Mouse (Mus musculus) heart, embryonic 16.5 days (tissue): ENCODE measurements around the gene Gm33543. TPM values are rescaled to one million over a fixed set of nuclear protein-coding genes. Genes with fewer than 3 reads are reported as not detected.
A peak's percentile ranks its signal among the peaks of the same experiment; 100 is the strongest.

ENCODE experiments used
- ATAC-seq: fragments of 200-750 bp; cut with Nextera tagmentation; replicated peaks from 2 replicates; pipeline ENCODE4 v1.8.0; 2017; ENCODE audit warnings: moderate number of reproducible peaks; ENCODE audit not compliant: insufficient read depth, low FRiP score; ENCODE audit errors: extremely low read depth
- H3K27ac ChIP-seq: fragments of 300-500 bp; sonication (generic); 2 replicates; pipeline ENCODE4 v1.5.1; 2014; ENCODE audit warnings: mild to moderate bottlenecking, low read length, control low read depth, moderate library complexity
- H3K27me3 ChIP-seq: fragments of 300-500 bp; sonication (generic); 2 replicates; pipeline ENCODE4 v1.6.1; 2014; ENCODE audit warnings: low read length, mixed read lengths; ENCODE audit not compliant: control insufficient read depth, insufficient read depth
- H3K36me3 ChIP-seq: fragments of 300-500 bp; sonication (generic); 2 replicates; pipeline ENCODE4 v1.6.1; 2014; ENCODE audit not compliant: control insufficient read depth, insufficient read depth
- H3K4me1 ChIP-seq: fragments of 300-500 bp; sonication (generic); 2 replicates; pipeline ENCODE4 v1.6.1; 2014; ENCODE audit warnings: low read length, mixed read lengths; ENCODE audit not compliant: control insufficient read depth, insufficient read depth
- H3K4me2 ChIP-seq: fragments of 300-500 bp; sonication (generic); 2 replicates; pipeline ENCODE4 v1.6.1; 2014; ENCODE audit warnings: low read depth, mild to moderate bottlenecking, control low read depth, low read length
- H3K4me3 ChIP-seq: fragments of 300-500 bp; sonication (generic); 2 replicates; pipeline ENCODE4 v1.5.1; 2014; ENCODE audit warnings: mild to moderate bottlenecking, control low read depth, low read length
- H3K9ac ChIP-seq: fragments of 300-500 bp; sonication (generic); 2 replicates; pipeline ENCODE4 v1.6.1; 2014; ENCODE audit warnings: low read length, control low read depth
- H3K9me3 ChIP-seq: fragments of 300-500 bp; sonication (generic); replicated peaks from 2 replicates; pipeline ENCODE4 v1.6.1; 2016; ENCODE audit warnings: low read length; ENCODE audit not compliant: control insufficient read depth
- WGBS: fragments of 180-500 bp; shearing (Covaris S2); extraction: QIAGEN DNeasy Blood & Tissue Kit; methylation state at CpG from one replicate; pipeline ENCODE4 v1.1.7; 2014; 5-methylcytosine and 5-hydroxymethylcytosine counted together
- polyA plus RNA-seq: library from polyadenylated mRNA; unstranded; fragments of >200 nt; fragmentation: Nextera tagmentation; extraction: Ambion mirVana; gene quantifications from 2 replicates; pipeline ENCODE4 v1.2.1, GENCODE M21; 2015

The Gm33543 gene
- not detected in 2 replicates for polyA plus RNA-seq

- no peaks in the 10 kb centered on the region for H3K9me3 ChIP-seq
Observed at GRCm38 (mm10) chr10:95842789-95843637, at the start of gene Gm33543. Gene Gm33543, minus strand, starts transcription at chr10:95842930.

GRCm38 (mm10) chr10:95892132-95892531 is 49.4 kb upstream of the Gm33543 start:
- H3K4me3 ChIP-seq: no peak overlapping the region
- no peak for ATAC-seq
- H3K9ac ChIP-seq: no peak overlapping the region
- no peaks in the 10 kb centered on the region for H3K9me3 ChIP-seq
- no peaks in the 10 kb centered on the region; the same call in 1 of the 2 replicates for H3K4me1 ChIP-seq
- H3K4me2 ChIP-seq: no peak overlapping the region
- no peak overlapping the region for H3K27ac ChIP-seq
- 81% methylated on average over 9 of the region's 9 CpGs for WGBS
- no peaks in the 10 kb centered on the region for H3K36me3 ChIP-seq
- no peaks in the 10 kb centered on the region for H3K27me3 ChIP-seq

More at GRCm38 (mm10) chr10:95842789-95843637, at the start of gene Gm33543:
- no peak within 1 kb of the TSS for H3K9ac ChIP-seq
- no peaks in the 10 kb centered on the region; the same call in 1 of the 2 replicates for H3K4me1 ChIP-seq
- no peaks in the 10 kb centered on the region for H3K36me3 ChIP-seq
- ATAC-seq: no peak
- H3K27ac ChIP-seq: no peak within 1 kb of the TSS
- 80% methylated on average over 9 of the region's 9 CpGs for WGBS
- H3K27me3 ChIP-seq: no peaks in the 10 kb centered on the region
- no peak within 1 kb of the TSS for H3K4me3 ChIP-seq
- H3K4me2 ChIP-seq: no peak within 1 kb of the TSS

GRCm38 (mm10) chr10:95891214-95891960 is 48.7 kb upstream of the Gm33543 start:
- Histone ChIP-seq H3K9me3 (no peaks in the 10 kb centered on the region), H3K4me3 (no peak overlapping the region), H3K4me2 (no peak overlapping the region), H3K27ac (no peak overlapping the region), H3K27me3 (no peaks in the 10 kb centered on the region), H3K9ac (no peak overlapping the region), H3K36me3 (no peaks in the 10 kb centered on the region), H3K4me1 (no peaks in the 10 kb centered on the region; the same call in 1 of the 2 replicates)
- 74% methylated on average over 7 of the region's 7 CpGs for WGBS
- no peak for ATAC-seq

- WGBS: 56% methylated on average over 7 of the region's 7 CpGs
- Histone ChIP-seq H3K36me3 (no peaks in the 10 kb centered on the region), H3K27ac (no peak overlapping the region), H3K9me3 (0 out of 2 replicates have a peak, but pooled peaks cover 3% of the 10 kb centered on the region), H3K9ac (no peak overlapping the region), H3K27me3 (no peaks in the 10 kb centered on the region), H3K4me2 (no peak overlapping the region), H3K4me3 (no peak overlapping the region), H3K4me1 (no peaks in the 10 kb centered on the region)
- no peak for ATAC-seq
Observed at GRCm38 (mm10) chr10:95883761-95884517, 41.2 kb upstream of the Gm33543 start.

GRCm38 (mm10) chr10:95882036-95882435 is 39.3 kb upstream of the Gm33543 start:
- Histone ChIP-seq H3K9ac (no peak overlapping the region), H3K4me3 (no peak overlapping the region), H3K27me3 (no peaks in the 10 kb centered on the region), H3K9me3 (0 out of 2 replicates have a peak, but pooled peaks cover 3% of the 10 kb centered on the region), H3K27ac (no peak overlapping the region), H3K36me3 (no peaks in the 10 kb centered on the region), H3K4me2 (peak overlapping the region; percentile 7; the same call in 1 of the 2 replicates), H3K4me1 (no peaks in the 10 kb centered on the region)
- WGBS: 62% methylated on average over 9 of the region's 9 CpGs
- no peak for ATAC-seq

GRCm38 (mm10) chr10:95879983-95880934 is 37.5 kb upstream of the Gm33543 start:
- Histone ChIP-seq H3K27ac (no peak overlapping the region), H3K36me3 (no peaks in the 10 kb centered on the region), H3K4me2 (no peak overlapping the region), H3K27me3 (no peaks in the 10 kb centered on the region), H3K4me3 (no peak overlapping the region), H3K9ac (no peak overlapping the region), H3K9me3 (0 out of 2 replicates have a peak, but pooled peaks cover 3% of the 10 kb centered on the region), H3K4me1 (no peaks in the 10 kb centered on the region)
- no peak for ATAC-seq
- WGBS: 83% methylated on average over 17 of the region's 17 CpGs

- Histone ChIP-seq H3K27me3 (no peaks in the 10 kb centered on the region), H3K4me2 (no peak overlapping the region), H3K4me1 (no peaks in the 10 kb centered on the region), H3K9ac (no peak overlapping the region), H3K27ac (no peak overlapping the region), H3K36me3 (no peaks in the 10 kb centered on the region), H3K4me3 (no peak overlapping the region), H3K9me3 (no peaks in the 10 kb centered on the region)
- WGBS: 92% methylated on average over 2 of the region's 2 CpGs
- no peak for ATAC-seq
Observed at GRCm38 (mm10) chr10:95870782-95871181, 28.1 kb upstream of the Gm33543 start.

- no peak for ATAC-seq
- no peaks in the 10 kb centered on the region for H3K9me3 ChIP-seq
- H3K36me3 ChIP-seq: no peaks in the 10 kb centered on the region
- WGBS: 66% methylated on average over 6 of the region's 6 CpGs
- H3K4me1 ChIP-seq: peaks cover 11% of the 10 kb centered on the region
- no peak overlapping the region for H3K4me2 ChIP-seq
- H3K27ac ChIP-seq: no peak overlapping the region
- no peaks in the 10 kb centered on the region for H3K27me3 ChIP-seq
- no peak overlapping the region for H3K9ac ChIP-seq
- no peak overlapping the region for H3K4me3 ChIP-seq
Observed at GRCm38 (mm10) chr10:95868348-95868747, 25.6 kb upstream of the Gm33543 start.
